Mouse (Mus musculus) kidney, embryonic 16.5 days (tissue): ENCODE results near the gene Srebf1. TPM values are rescaled to one million over a fixed set of nuclear protein-coding genes. Genes with fewer than 3 reads are reported as not detected.

ENCODE experiments used
- ATAC-seq: fragments of 200-750 bp; cut with Nextera tagmentation; 2 replicates; pipeline ENCODE4 v1.8.0; 2017; ENCODE audit warnings: moderate TSS enrichment; ENCODE audit not compliant: low FRiP score, low TSS enrichment
- H3K27ac ChIP-seq: fragments of 300-500 bp; sonication (generic); 2 replicates; pipeline ENCODE4 v1.5.1; 2014; ENCODE audit warnings: low read length
- H3K27me3 ChIP-seq: fragments of 300-500 bp; sonication (generic); 2 replicates; pipeline ENCODE4 v1.6.1; 2014; ENCODE audit warnings: low read length, control low read depth, mixed read lengths; ENCODE audit not compliant: insufficient read depth
- H3K36me3 ChIP-seq: fragments of 300-500 bp; sonication (generic); 2 replicates; pipeline ENCODE4 v1.6.1; 2014; ENCODE audit warnings: low read length, control low read depth, mixed read lengths; ENCODE audit not compliant: insufficient read depth
- H3K4me1 ChIP-seq: fragments of 300-500 bp; sonication (generic); 2 replicates; pipeline ENCODE4 v1.6.1; 2014; ENCODE audit warnings: low read length, control low read depth, mixed read lengths; ENCODE audit not compliant: insufficient read depth
- H3K4me2 ChIP-seq: fragments of 300-500 bp; sonication (generic); replicated peaks from 2 replicates; pipeline ENCODE4 v1.6.1; 2014; ENCODE audit warnings: low read depth, low read length
- H3K4me3 ChIP-seq: fragments of 300-500 bp; sonication (generic); 2 replicates; pipeline ENCODE4 v1.5.1; 2014; ENCODE audit warnings: mild to moderate bottlenecking, low read length
- H3K9ac ChIP-seq: fragments of 300-500 bp; sonication (generic); replicated peaks from 2 replicates; pipeline ENCODE4 v1.6.1; 2014; ENCODE audit warnings: low read length
- H3K9me3 ChIP-seq: fragments of 300-500 bp; sonication (generic); 2 replicates; pipeline ENCODE4 v1.6.1; 2016; ENCODE audit warnings: low read length, control low read depth
- WGBS: fragments of 180-500 bp; shearing (Covaris S2); extraction: QIAGEN DNeasy Blood & Tissue Kit; methylation state at CpG from one replicate; pipeline ENCODE4 v1.1.7; 2014; 5-methylcytosine and 5-hydroxymethylcytosine counted together
- polyA plus RNA-seq: library from polyadenylated mRNA; unstranded; fragments of >200 nt; fragmentation: Nextera tagmentation; extraction: Ambion mirVana; gene quantifications from 2 replicates; pipeline ENCODE4 v1.2.1, GENCODE M21; 2015

Gene Srebf1
- polyA plus RNA-seq, 1 experiment from 2014 or later: 51.3 TPM

DNA sequence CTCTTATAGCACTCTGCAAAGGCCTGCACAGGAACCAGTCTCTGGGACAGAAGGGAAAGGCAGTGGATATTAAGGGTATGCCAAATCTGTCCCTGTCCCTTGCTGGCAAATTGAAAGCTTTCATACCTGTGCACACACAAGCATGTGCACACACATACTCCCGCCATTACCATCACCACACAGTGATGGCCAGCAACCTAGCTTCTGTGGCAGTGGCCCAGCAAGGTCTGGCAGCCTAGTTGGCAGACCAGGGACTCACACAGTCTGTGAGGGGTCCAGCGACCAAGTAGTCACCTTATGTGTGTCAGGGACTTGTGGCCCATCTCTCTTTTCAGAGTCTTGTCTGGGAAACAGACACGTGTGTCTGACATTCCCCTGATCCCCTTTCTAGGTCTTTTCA is 11.2 kb downstream of the Srebf1 start:
- Histone ChIP-seq H3K27ac (no peak overlapping the region), H3K4me2 (no peak overlapping the region), H3K27me3 (no peaks in the 10 kb centered on the region), H3K4me3 (no peak overlapping the region), H3K9ac (no peak overlapping the region), H3K9me3 (no peaks in the 10 kb centered on the region), H3K36me3 (no peaks in the 10 kb centered on the region; the same call in 1 of the 2 replicates), H3K4me1 (peaks cover 65% of the 10 kb centered on the region)
- no peak for ATAC-seq
- 41% methylated on average over 3 of the region's 3 CpGs for WGBS

DNA sequence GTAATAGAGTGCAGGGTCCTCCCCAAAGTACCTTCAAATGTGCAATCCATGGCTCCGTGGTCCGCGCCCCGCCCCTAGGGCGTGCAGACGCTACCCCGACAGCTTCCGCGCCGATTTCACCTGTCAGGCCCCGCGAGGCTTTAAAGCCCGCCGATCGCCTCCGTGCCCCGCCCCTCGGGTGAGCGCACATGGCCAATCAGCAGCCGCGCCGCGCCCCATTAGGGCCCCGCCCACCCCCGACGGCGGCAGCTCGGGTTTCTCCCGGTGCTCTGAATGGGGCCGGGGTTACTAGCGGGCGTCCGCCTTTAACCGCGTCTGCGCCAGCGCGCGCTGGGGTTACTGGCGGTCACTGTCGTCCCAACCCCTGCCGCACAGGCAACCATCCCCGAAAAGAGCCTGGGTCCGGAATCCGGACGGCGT is 12.1 kb downstream of the Srebf1 start:
- peak overlapping the region; percentile 80 for H3K4me2 ChIP-seq
- peak overlapping the region; percentile 74 for H3K27ac ChIP-seq
- peak overlapping the region; percentile 61 for H3K9ac ChIP-seq
- peaks cover 6% of the 10 kb centered on the region; the same call in 1 of the 2 replicates for H3K36me3 ChIP-seq
- whole genome bisulfite sequencing: under 1% methylated on average over 47 of the region's 47 CpGs
- ATAC-seq: peak; percentile 91
- no peaks in the 10 kb centered on the region for H3K27me3 ChIP-seq
- H3K4me3 ChIP-seq: peak overlapping the region; percentile 50
- peaks cover 65% of the 10 kb centered on the region for H3K4me1 ChIP-seq
- H3K9me3 ChIP-seq: no peaks in the 10 kb centered on the region

GRCm38 (mm10) chr11:60209933-60210249 is 12.5 kb downstream of the Srebf1 start:
- H3K9me3 ChIP-seq: no peaks in the 10 kb centered on the region
- H3K27ac ChIP-seq: peak overlapping the region; percentile 74
- peak overlapping the region; percentile 50 for H3K4me3 ChIP-seq
- H3K4me2 ChIP-seq: peak overlapping the region; percentile 80
- WGBS: 3% methylated on average over 2 of the region's 2 CpGs
- H3K36me3 ChIP-seq: peaks cover 10% of the 10 kb centered on the region; the same call in 1 of the 2 replicates
- H3K4me1 ChIP-seq: peaks cover 65% of the 10 kb centered on the region
- peak overlapping the region; percentile 61 for H3K9ac ChIP-seq
- no peak for ATAC-seq
- no peaks in the 10 kb centered on the region for H3K27me3 ChIP-seq

DNA sequence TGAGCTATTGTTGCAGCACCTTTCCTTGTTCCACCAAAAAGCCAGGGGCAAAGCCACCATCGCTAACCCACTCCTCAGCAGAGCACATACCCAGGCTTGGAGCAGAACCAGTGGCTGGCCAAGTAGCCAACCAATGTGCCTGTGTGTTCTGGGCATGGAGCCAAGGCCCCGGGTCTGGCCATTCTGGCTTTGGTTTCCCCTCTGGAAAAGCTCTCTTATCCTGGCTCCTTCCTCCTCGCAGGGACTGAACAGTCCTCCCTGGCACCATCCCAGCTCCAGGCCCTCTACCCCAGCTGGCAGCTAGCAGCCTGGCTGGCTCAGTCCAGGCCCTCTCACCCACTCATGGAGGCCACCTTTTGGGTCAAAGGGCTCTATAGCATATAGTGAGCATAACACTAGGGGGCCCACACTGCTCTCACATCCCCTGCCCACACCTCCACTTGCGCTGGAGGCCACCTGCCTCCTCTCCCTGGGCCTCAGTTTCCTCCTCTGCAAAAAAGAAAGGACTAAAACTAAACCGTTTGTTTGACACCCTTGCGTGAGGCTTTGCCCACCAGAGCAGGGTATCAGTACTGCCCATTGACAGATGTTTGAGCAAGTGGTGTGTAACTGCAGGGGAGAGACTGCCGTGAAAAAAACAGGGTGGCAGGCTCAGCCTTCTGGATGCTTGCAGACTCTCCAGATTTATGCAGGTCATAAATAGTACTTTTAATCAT is 13.0 kb downstream of the Srebf1 start:
- Histone ChIP-seq H3K27me3 (no peaks in the 10 kb centered on the region), H3K9ac (peak overlapping the region; percentile 61), H3K4me3 (peak overlapping the region; percentile 50), H3K27ac (peak overlapping the region; percentile 74; the same call in 1 of the 2 replicates), H3K4me1 (peaks cover 65% of the 10 kb centered on the region), H3K9me3 (no peaks in the 10 kb centered on the region), H3K36me3 (peaks cover 15% of the 10 kb centered on the region), H3K4me2 (peak overlapping the region; percentile 80)
- WGBS: 27% methylated on average over 7 of the region's 7 CpGs
- peak; percentile 28; the same call in 1 of the 2 replicates for ATAC-seq

DNA sequence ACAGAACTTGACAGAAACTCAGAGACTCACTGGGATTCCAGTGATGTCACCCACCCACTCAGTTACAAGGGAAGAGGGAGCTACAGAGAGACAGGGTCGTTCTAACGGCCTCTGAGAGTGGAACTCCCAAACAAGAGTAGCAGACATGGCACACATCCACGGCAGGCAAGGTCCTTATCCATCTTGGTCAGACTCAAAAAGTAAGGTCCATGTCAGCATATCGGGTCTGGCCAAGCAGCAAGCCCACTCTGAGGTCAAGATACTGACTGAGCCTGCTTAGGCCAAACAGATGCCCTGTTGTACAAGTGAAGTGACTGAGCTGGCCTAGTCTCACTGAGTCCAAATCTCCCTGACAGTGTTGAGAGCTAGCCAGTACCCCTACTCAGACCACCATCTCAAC is 13.7 kb downstream of the Srebf1 start:
- H3K27me3 ChIP-seq: no peaks in the 10 kb centered on the region
- H3K9me3 ChIP-seq: no peaks in the 10 kb centered on the region
- H3K4me3 ChIP-seq: peak overlapping the region; percentile 50
- peak overlapping the region; percentile 74; the same call in 1 of the 2 replicates for H3K27ac ChIP-seq
- H3K9ac ChIP-seq: peak overlapping the region; percentile 61
- peaks cover 22% of the 10 kb centered on the region for H3K36me3 ChIP-seq
- peaks cover 65% of the 10 kb centered on the region for H3K4me1 ChIP-seq
- WGBS: 39% methylated on average over 4 of the region's 4 CpGs
- H3K4me2 ChIP-seq: peak overlapping the region; percentile 80
- no peak for ATAC-seq

DNA sequence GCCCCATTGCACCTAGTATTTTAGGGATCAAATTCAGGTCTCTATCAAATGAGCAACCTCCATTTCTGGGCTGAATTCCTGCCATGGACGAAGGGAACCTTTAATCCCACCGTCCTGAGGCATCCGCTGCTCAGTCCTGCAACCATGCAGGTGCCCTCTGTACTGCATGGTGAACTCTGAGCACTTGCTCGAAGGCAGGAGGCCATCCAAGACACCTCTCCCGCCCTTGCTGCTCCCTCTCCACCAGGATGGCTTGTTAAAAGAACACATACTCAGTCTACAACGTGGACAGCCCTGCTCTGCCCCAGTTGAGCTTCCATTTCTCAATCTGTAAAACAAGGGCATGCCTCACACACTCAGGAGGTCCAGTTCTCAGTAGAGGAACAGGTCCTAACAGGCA is 14.2 kb downstream of the Srebf1 start:
- Histone ChIP-seq H3K9ac (peak overlapping the region; percentile 61), H3K27ac (no peak overlapping the region; the same call in 1 of the 2 replicates), H3K27me3 (no peaks in the 10 kb centered on the region), H3K4me1 (peaks cover 61% of the 10 kb centered on the region), H3K36me3 (peaks cover 27% of the 10 kb centered on the region), H3K4me2 (peak overlapping the region; percentile 80), H3K9me3 (no peaks in the 10 kb centered on the region), H3K4me3 (peak overlapping the region; percentile 50; the same call in 1 of the 2 replicates)
- 53% methylated on average over 6 of the region's 6 CpGs for WGBS
- ATAC-seq: no peak

GRCm38 (mm10) chr11:60206207-60206606 is 16.2 kb downstream of the Srebf1 start:
- ATAC-seq: no peak
- Histone ChIP-seq H3K4me1 (peaks cover 41% of the 10 kb centered on the region), H3K9me3 (no peaks in the 10 kb centered on the region), H3K9ac (no peak overlapping the region), H3K4me2 (no peak overlapping the region), H3K27ac (no peak overlapping the region), H3K36me3 (peaks cover 47% of the 10 kb centered on the region), H3K27me3 (no peaks in the 10 kb centered on the region), H3K4me3 (no peak overlapping the region)
- WGBS: 51% methylated on average over 5 of the region's 5 CpGs

DNA sequence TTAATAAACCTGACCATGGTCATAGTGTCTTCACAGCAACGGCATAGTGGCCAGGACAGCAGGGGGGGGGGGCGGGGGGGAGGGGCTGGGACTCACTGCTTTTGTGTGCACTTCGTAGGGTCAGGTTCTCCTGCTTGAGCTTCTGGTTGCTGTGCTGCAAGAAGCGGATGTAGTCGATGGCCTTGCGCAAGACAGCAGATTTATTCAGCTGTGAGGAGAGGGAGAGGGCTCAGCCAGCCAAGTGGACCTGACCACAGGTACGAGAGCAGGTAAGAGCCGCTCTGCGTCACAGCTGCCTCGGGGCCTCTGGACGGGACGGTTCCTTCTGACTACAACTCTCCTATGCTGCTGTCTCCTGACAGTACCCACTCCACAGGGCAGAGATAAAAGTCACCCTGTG is 17.4 kb downstream of the Srebf1 start:
- peaks cover 58% of the 10 kb centered on the region for H3K36me3 ChIP-seq
- H3K9ac ChIP-seq: no peak overlapping the region
- peaks cover 33% of the 10 kb centered on the region for H3K4me1 ChIP-seq
- H3K27ac ChIP-seq: no peak overlapping the region
- H3K4me3 ChIP-seq: no peak overlapping the region
- WGBS: 81% methylated on average over 12 of the region's 12 CpGs
- ATAC-seq: no peak
- H3K27me3 ChIP-seq: no peaks in the 10 kb centered on the region
- no peaks in the 10 kb centered on the region for H3K9me3 ChIP-seq
- no peak overlapping the region for H3K4me2 ChIP-seq

- peaks cover 69% of the 10 kb centered on the region for H3K36me3 ChIP-seq
- no peak overlapping the region for H3K4me3 ChIP-seq
- H3K9ac ChIP-seq: no peak overlapping the region
- no peaks in the 10 kb centered on the region for H3K27me3 ChIP-seq
- H3K4me2 ChIP-seq: no peak overlapping the region
- no peaks in the 10 kb centered on the region for H3K9me3 ChIP-seq
- WGBS: 92% methylated on average over 26 of the region's 26 CpGs
- no peak overlapping the region for H3K27ac ChIP-seq
- H3K4me1 ChIP-seq: peaks cover 16% of the 10 kb centered on the region
- ATAC-seq: no peak
Measured at GRCm38 (mm10) chr11:60202710-60203638, 19.4 kb downstream of the Srebf1 start.
